Mouse (Mus musculus) erythroblast, embryonic 14.5 days (primary cell): ENCODE measurements around the gene Ddx58.

Experiments used
- GATA1 ChIP-seq: IDR thresholded peaks from 2 replicates; pipeline ENCODE4 v1.6.1; 2012; ENCODE audit warnings: low read length, inconsistent platforms, mixed read lengths
- TAL1 ChIP-seq: IDR thresholded peaks from 3 replicates; pipeline ENCODE4 v1.6.1; 2012; ENCODE audit warnings: low read length, inconsistent platforms, mixed read lengths

- TF ChIP-seq GATA1 (no peak), TAL1 (no peak)
Observed at GRCm38 (mm10) chr4:40229723-40230122, 9.9 kb downstream of the Ddx58 start.
